Mouse (Mus musculus) ES-Bruce4 (cell line): ENCODE results near the gene Fap.

Experiments used
- CTCF ChIP-seq: IDR thresholded peaks from one replicate; pipeline ENCODE4 v1.8.1; 2011; ENCODE audit warnings: low read depth, low read length
- EP300 ChIP-seq: IDR thresholded peaks from 2 replicates; pipeline ENCODE4 v1.6.1; 2011; ENCODE audit warnings: low read depth, low read length; ENCODE audit not compliant: insufficient read depth
- POLR2A ChIP-seq: IDR thresholded peaks from one replicate; pipeline ENCODE4 v1.8.1; 2011; ENCODE audit warnings: low read length; ENCODE audit not compliant: insufficient read depth

DNA sequence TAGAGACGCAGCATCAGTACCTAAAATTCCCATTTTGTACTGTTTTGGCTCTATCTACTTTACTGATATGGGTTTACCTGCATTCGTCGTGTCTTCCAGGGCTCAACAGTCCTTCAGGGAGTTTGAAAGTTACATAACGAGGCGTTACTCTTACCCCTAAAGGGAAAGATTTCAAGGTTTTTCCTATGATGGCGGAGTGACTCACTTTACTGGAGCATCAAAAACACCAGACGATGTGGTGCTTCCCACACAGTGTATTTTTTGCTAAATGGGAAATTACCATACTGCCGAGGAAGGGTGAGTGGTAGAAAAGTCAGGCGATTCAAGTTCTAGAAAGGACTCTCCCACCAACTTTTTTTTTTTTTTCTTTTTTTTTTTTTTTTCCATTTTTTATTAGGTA, 47.5 kb downstream of the Fap start:
- TF ChIP-seq CTCF (no peak), POLR2A (no peak), EP300 (no peak)
